Mouse (Mus musculus): ENCODE results near the gene Smim7.

DNA sequence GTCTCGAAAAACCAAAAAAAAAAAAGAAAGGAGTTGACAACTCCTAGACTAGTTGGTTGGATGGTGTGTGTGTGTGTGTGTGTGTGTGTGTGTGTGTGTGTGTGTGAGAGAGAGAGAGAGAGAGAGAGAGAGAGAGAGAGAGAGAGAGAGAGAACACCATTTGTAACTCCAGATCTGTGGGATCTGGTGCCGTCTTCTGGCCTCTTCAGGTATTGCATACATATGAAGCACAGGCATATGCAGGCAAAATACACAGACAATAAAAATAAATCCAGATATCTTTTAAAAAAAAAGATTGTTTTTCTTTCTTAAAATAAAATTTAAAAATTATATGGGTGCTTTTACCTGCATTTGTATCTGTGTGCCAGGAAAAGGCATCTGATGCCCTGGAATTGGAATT is 19.3 kb upstream of the Smim7 start:
- peak; percentile 60 for TF ChIP-seq CTCF (IDR thresholded peaks at IDR 0.05; ENCODE audit: low read depth)
- no peak for TF ChIP-seq EP300 (IDR thresholded peaks at IDR 0.05; ENCODE audit: low read depth)
